Mouse (Mus musculus) CH12.LX (cell line): ENCODE data around the gene Entpd3.

Source experiments
- CTCF ChIP-seq, 2 experiments: IDR thresholded peaks in 1 of 2; conservative IDR thresholded peaks in 1 of 2; 2 replicates each; pipeline ENCODE4 v1.5.1; 2011 to 2012; ENCODE audit warnings: low read depth in 2 of 2, low read length in 2 of 2, improper control_type of control experiment in 1 of 2, inconsistent platforms in 1 of 2, mild to moderate bottlenecking in 1 of 2, moderate library complexity in 1 of 2
- EP300 ChIP-seq: IDR thresholded peaks from 2 replicates; pipeline ENCODE4 v1.6.1; 2011; ENCODE audit warnings: low read length, improper control_type of control experiment
- IRF4 ChIP-seq: IDR thresholded peaks from 2 replicates; pipeline ENCODE4 v1.6.1; 2014; ENCODE audit warnings: low read depth, mild to moderate bottlenecking, inconsistent platforms, low read length, improper control_type of control experiment

- TF ChIP-seq CTCF (conservative IDR thresholded peaks at IDR 0.05 in 1 of 2, IDR thresholded peaks at IDR 0.05 in 1 of 2; ENCODE audit: low read depth in 2 of 2, low read length in 2 of 2) = peak in 1 of 2 experiments; percentile 48; a peak in 2 of 4 replicates
- TF ChIP-seq EP300 = no peak
- no peak for TF ChIP-seq IRF4
These were observed 48.1 kb upstream of the Entpd3 start for GRCm38 (mm10) chr9:120491509-120491908.
